Mouse (Mus musculus): ENCODE results near the gene Zfp462. TPM values are rescaled to one million over a fixed set of nuclear protein-coding genes. Genes with fewer than 3 reads are reported as not detected.

Zfp462 gene
- total and polyA plus RNA-seq, 3 experiments, result not detected

GRCm38 (mm10) chr4:55011391-55011790, 66.5 kb downstream of the Zfp462 start:
- TF ChIP-seq BHLHE40 (IDR thresholded peaks at IDR 0.05; ENCODE audit: low read depth, low read length) (no peak), JUN (IDR thresholded peaks at IDR 0.05; ENCODE audit: insufficient read depth, low read depth, low read length) (no peak), MXI1 (IDR thresholded peaks at IDR 0.05; ENCODE audit: low read depth, low read length) (no peak), POLR2A (IDR thresholded peaks at IDR 0.05; ENCODE audit: low read depth, low read length) (no peak), ZNF384 (IDR thresholded peaks at IDR 0.05; ENCODE audit: low read depth, low read length) (no peak), IRF4 (IDR thresholded peaks at IDR 0.05; ENCODE audit: low read depth, low read length) (no peak), MYC (IDR thresholded peaks at IDR 0.05; ENCODE audit: low read depth, low read length) (no peak), KAT2A (IDR thresholded peaks at IDR 0.05; ENCODE audit: insufficient replicate concordance, low read length) (no peak), USF1 (IDR thresholded peaks at IDR 0.05; ENCODE audit: low read depth, low read length) (no peak), SMC3 (IDR thresholded peaks at IDR 0.05; ENCODE audit: low read depth, low read length) (no peak), MAZ (IDR thresholded peaks at IDR 0.05; ENCODE audit: low read depth, low read length) (no peak)
- H3K9me3 ChIP-seq (replicated peaks; ENCODE audit: low read length), result peaks cover 34% of the 10 kb centered on the region
- H3K4me1 ChIP-seq (ENCODE audit: control insufficient read depth in 1 of 2, insufficient read depth in 2 of 2), result no peaks in the 10 kb centered on the region
- no peaks in the 10 kb centered on the region for H3K36me3 ChIP-seq (replicated peaks in 1 of 2; ENCODE audit: control insufficient read depth in 1 of 2, insufficient read depth in 1 of 2, low read length in 1 of 2)
- DNase-seq (ENCODE audit: extremely low read depth), result no peak
- no peak overlapping the region for H3K27ac ChIP-seq (ENCODE audit: insufficient read depth, low read depth)
- dilution Hi-C loops (cut with MboI; ENCODE audit: extremely low pct_ligation_motif_present, extremely low pct_unique_long_range_greater_than_20kb, low sequenced_read_pairs) (no loop called here), in situ Hi-C loops (cut with MboI; ENCODE audit: low pct_ligation_motif_present, low pct_unique_long_range_greater_than_20kb, low sequenced_read_pairs) (no loop called here)
- H3K4me2 ChIP-seq (ENCODE audit: insufficient read depth, low read depth, poor library complexity, severe bottlenecking), result no peak overlapping the region
- no peak overlapping the region for H3K9ac ChIP-seq (ENCODE audit: insufficient read depth, low read depth)
- no peaks in the 10 kb centered on the region for H3K27me3 ChIP-seq (replicated peaks)
- H3K79me2 ChIP-seq (replicated peaks; ENCODE audit: control insufficient read depth, extremely low read depth, insufficient read depth, poor library complexity, severe bottlenecking), result no peaks in the 10 kb centered on the region
- H3K4me3 ChIP-seq (replicated peaks in 1 of 3; ENCODE audit: low read depth in 2 of 3, low read length in 2 of 3, poor library complexity in 1 of 3), result no peak overlapping the region

DNA sequence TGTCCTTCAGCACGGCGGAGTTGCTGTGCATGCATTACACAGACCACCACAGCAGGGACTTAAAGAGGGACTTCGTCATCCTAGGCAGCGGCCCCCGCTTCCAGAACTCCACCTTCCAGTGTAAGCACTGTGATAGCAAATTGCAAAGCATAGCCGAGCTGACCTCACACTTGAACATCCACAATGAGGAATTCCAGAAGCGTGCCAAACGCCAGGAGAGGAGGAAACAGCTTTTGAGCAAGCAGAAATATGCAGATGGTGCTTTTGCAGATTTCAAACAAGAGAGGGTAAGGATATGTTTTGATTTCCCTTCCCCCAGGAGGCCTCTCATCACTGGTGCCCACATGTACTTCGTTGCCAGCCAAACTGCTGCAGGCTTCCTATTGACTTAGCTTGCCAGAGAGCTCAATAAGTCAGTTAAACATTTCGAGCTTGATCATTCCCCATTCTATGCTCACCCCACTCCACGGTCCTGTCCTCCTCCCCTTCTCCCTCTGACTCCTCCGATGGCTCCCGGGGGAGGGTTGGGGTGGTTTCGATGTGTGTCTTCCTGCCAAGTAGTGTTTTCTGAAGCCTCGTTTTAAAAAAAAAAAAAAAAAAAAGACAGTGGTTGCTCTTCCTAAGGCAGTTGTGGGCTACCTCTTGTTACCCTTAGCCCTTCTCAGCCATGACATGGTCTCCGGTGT, 68.9 kb downstream of the Zfp462 start:
- in situ Hi-C loops (cut with MboI; ENCODE audit: low pct_ligation_motif_present, low pct_unique_long_range_greater_than_20kb, low sequenced_read_pairs), result no loop called here
- H3K4me3 ChIP-seq (replicated peaks in 1 of 3; ENCODE audit: low read depth in 2 of 3, low read length in 2 of 3, poor library complexity in 1 of 3), result no peak overlapping the region

More for the DNA sequence above, 68.9 kb downstream of the Zfp462 start:
- Histone ChIP-seq H3K4me1 (ENCODE audit: control insufficient read depth in 1 of 2, insufficient read depth in 2 of 2) (no peaks in the 10 kb centered on the region), H3K36me3 (replicated peaks in 1 of 2; ENCODE audit: control insufficient read depth in 1 of 2, insufficient read depth in 1 of 2, low read length in 1 of 2) (no peaks in the 10 kb centered on the region), H3K79me2 (replicated peaks; ENCODE audit: control insufficient read depth, extremely low read depth, insufficient read depth, poor library complexity, severe bottlenecking) (no peaks in the 10 kb centered on the region), H3K9ac (ENCODE audit: insufficient read depth, low read depth) (no peak overlapping the region), H3K27ac (ENCODE audit: insufficient read depth, low read depth) (no peak overlapping the region), H3K4me2 (ENCODE audit: insufficient read depth, low read depth, poor library complexity, severe bottlenecking) (no peak overlapping the region), H3K27me3 (replicated peaks) (no peaks in the 10 kb centered on the region), H3K9me3 (replicated peaks; ENCODE audit: low read length) (peaks cover 34% of the 10 kb centered on the region)
- DNase-seq (ENCODE audit: extremely low read depth), result no peak
- no peak for TF ChIP-seq CHD2 (IDR thresholded peaks at IDR 0.05; ENCODE audit: low read length)
- TF ChIP-seq MEF2A (IDR thresholded peaks at IDR 0.05; ENCODE audit: borderline replicate concordance, low read depth, low read length), result no peak
- TF ChIP-seq ZKSCAN1 (IDR thresholded peaks at IDR 0.05; ENCODE audit: borderline replicate concordance, low read depth, low read length), result no peak
- no peak for TF ChIP-seq KAT2A (IDR thresholded peaks at IDR 0.05; ENCODE audit: insufficient replicate concordance, low read length)
- dilution Hi-C loops (cut with MboI; ENCODE audit: extremely low pct_ligation_motif_present, extremely low pct_unique_long_range_greater_than_20kb, low sequenced_read_pairs), result no loop called here
